Mouse (Mus musculus) CD4-positive helper T cell, adult 2 months (primary cell): ENCODE results near the gene Cd48.

Source experiments
- DNase-seq: peaks from one replicate; pipeline ENCODE4 v3.0.0-alpha.2; 2012; ENCODE audit warnings: low read depth, missing footprints, low spot score

Gene Cd48

GRCm38 (mm10) chr1:171681531-171682299, at the start of gene Cd48:
Gene Cd48, plus strand, starts transcription at chr1:171682009.
- DNase-seq, result peak; percentile 70

- DNase-seq, result no peak
Observed at GRCm38 (mm10) chr1:171635696-171636095, 46.1 kb upstream of the Cd48 start.

GRCm38 (mm10) chr1:171637101-171637500, 44.7 kb upstream of the Cd48 start:
- no peak for DNase-seq

GRCm38 (mm10) chr1:171638686-171639085, 43.1 kb upstream of the Cd48 start:
- no peak for DNase-seq

GRCm38 (mm10) chr1:171640796-171641195, 41.0 kb upstream of the Cd48 start:
- no peak for DNase-seq

GRCm38 (mm10) chr1:171643612-171644011, 38.2 kb upstream of the Cd48 start:
- DNase-seq, result peak; percentile 87

- DNase-seq, result no peak
Observed at GRCm38 (mm10) chr1:171646429-171646940, 35.3 kb upstream of the Cd48 start.

- no peak for DNase-seq
Observed at GRCm38 (mm10) chr1:171647716-171648115, 34.1 kb upstream of the Cd48 start.

GRCm38 (mm10) chr1:171648840-171649239, 33.0 kb upstream of the Cd48 start:
- DNase-seq, result peak; percentile 62

- DNase-seq, result peak; percentile 20
Observed at GRCm38 (mm10) chr1:171652734-171653133, 29.1 kb upstream of the Cd48 start, which contains the start of gene Slamf7. Gene Slamf7, minus strand, starts transcription at chr1:171653035.

- DNase-seq, result no peak
Observed at GRCm38 (mm10) chr1:171658561-171658991, 23.2 kb upstream of the Cd48 start.

- DNase-seq, result no peak
Observed at GRCm38 (mm10) chr1:171660423-171660822, 21.4 kb upstream of the Cd48 start.

- DNase-seq, result peak; percentile 38
Observed at GRCm38 (mm10) chr1:171661482-171661881, 20.3 kb upstream of the Cd48 start.

- no peak for DNase-seq
Observed at GRCm38 (mm10) chr1:171663757-171664156, 18.1 kb upstream of the Cd48 start.

- no peak for DNase-seq
Observed at GRCm38 (mm10) chr1:171666350-171666749, 15.5 kb upstream of the Cd48 start.

- no peak for DNase-seq
Observed at GRCm38 (mm10) chr1:171667160-171667559, 14.6 kb upstream of the Cd48 start.

- DNase-seq, result peak; percentile 50
Observed at GRCm38 (mm10) chr1:171672451-171672850, 9.4 kb upstream of the Cd48 start.

GRCm38 (mm10) chr1:171672854-171673475, 8.8 kb upstream of the Cd48 start:
- DNase-seq, result peak; percentile 32

- DNase-seq, result no peak
Observed at GRCm38 (mm10) chr1:171674467-171674866, 7.3 kb upstream of the Cd48 start.

- peak; percentile 35 for DNase-seq
Observed at GRCm38 (mm10) chr1:171677721-171678120, 4.1 kb upstream of the Cd48 start.

GRCm38 (mm10) chr1:171681009-171681408, 800 bp upstream of the Cd48 start:
- peak; percentile 63 for DNase-seq

- DNase-seq, result peak; percentile 53
Observed at GRCm38 (mm10) chr1:171684923-171685322, 3.1 kb downstream of the Cd48 start.

- DNase-seq, result peak; percentile 27
Observed at GRCm38 (mm10) chr1:171687320-171687719, 5.5 kb downstream of the Cd48 start.
